Mouse (Mus musculus): Measurements from ENCODE around the gene Tnr. TPM values are rescaled to one million over a fixed set of nuclear protein-coding genes. Genes with fewer than 3 reads are reported as not detected.

Tnr gene
- polyA plus RNA-seq, 1 experiment from 2014 or later = not detected

DNA sequence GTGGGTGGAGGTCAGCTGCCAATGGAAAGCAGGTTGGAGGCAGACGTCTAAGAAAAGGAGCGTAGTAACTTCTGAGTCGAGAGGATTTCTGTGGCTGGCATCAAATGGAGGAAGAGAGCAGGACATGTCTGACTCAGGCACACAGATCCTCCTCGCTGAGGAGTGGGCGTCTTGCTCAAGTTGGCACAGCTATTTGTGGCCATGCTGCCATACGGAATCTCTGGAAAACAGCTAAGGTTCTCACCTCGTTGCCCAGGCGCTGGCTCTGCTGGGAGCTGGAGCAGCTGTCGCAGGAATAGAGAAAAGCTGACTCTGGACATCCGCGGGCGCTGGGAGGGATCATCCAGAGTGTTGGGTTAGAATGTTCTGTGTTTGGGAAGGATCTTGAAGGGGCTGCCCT, 250.1 kb downstream of the Tnr start:
- H3K9ac ChIP-seq (ENCODE audit: low read depth, low read length) = no peak overlapping the region
- no peak overlapping the region for H3K4me2 ChIP-seq (replicated peaks; ENCODE audit: low read depth, low read length)
- no peaks in the 10 kb centered on the region for H3K27me3 ChIP-seq (ENCODE audit: control insufficient read depth, insufficient read depth, low read length)
- WGBS = 85% methylated on average over 12 of the region's 12 CpGs
- H3K9me3 ChIP-seq (ENCODE audit: control insufficient read depth, low read length) = no peaks in the 10 kb centered on the region
- H3K4me3 ChIP-seq (ENCODE audit: low read length) = no peak overlapping the region
- no peak overlapping the region for H3K27ac ChIP-seq (ENCODE audit: low read depth, low read length)
- ATAC-seq (ENCODE audit: low FRiP score, low TSS enrichment) = no peak
- no peaks in the 10 kb centered on the region for H3K4me1 ChIP-seq (ENCODE audit: control insufficient read depth, insufficient read depth, low read length)
- no peaks in the 10 kb centered on the region for H3K36me3 ChIP-seq (ENCODE audit: control insufficient read depth, insufficient read depth, low read length)

DNA sequence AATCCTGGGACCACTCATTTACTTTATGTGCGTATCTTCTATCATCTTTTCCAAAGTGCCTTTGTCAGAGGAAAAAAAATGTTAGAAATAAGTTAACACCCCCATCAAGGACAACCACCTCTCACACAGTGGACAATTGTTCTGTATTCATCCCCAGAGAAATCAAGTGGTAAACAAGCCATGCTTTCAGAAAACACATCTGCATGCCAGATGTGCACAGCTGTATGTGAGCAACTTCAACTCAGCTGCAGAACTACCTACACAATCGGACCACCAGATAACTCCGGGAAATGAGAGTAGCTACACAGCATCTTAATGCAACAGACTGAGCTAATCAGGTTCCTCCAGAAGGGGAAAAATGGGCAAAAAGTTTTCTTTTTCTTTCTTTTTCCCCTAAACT, 251.6 kb downstream of the Tnr start:
- no peak for ATAC-seq (ENCODE audit: low FRiP score, low TSS enrichment)
- 80% methylated on average over 3 of the region's 3 CpGs for WGBS
- Histone ChIP-seq H3K9me3 (ENCODE audit: control insufficient read depth, low read length) (no peaks in the 10 kb centered on the region), H3K36me3 (ENCODE audit: control insufficient read depth, insufficient read depth, low read length) (no peaks in the 10 kb centered on the region), H3K27me3 (ENCODE audit: control insufficient read depth, insufficient read depth, low read length) (no peaks in the 10 kb centered on the region), H3K4me2 (replicated peaks; ENCODE audit: low read depth, low read length) (no peak overlapping the region), H3K27ac (ENCODE audit: low read depth, low read length) (no peak overlapping the region), H3K9ac (ENCODE audit: low read depth, low read length) (no peak overlapping the region), H3K4me1 (ENCODE audit: control insufficient read depth, insufficient read depth, low read length) (no peaks in the 10 kb centered on the region), H3K4me3 (ENCODE audit: low read length) (no peak overlapping the region)

DNA sequence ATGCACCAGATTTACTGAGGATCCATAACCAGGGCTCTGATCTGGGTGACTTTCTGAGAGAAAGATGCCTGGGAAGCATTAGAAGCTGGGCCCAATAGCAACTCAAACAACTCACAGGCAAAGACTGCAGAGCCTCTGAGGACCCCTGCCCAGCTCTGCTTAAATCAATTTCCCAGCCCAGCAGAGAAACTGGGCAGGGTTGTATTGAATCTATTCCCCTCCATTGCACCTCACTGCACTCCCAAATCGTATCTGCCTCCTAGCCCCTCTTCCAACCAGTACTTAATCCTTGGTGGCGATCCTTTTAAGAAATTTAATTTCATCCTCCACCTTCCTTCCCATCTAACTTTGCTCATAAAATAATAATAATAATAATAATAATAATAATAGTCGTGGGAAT, 253.5 kb downstream of the Tnr start:
- no peaks in the 10 kb centered on the region for H3K27me3 ChIP-seq (ENCODE audit: control insufficient read depth, insufficient read depth, low read length)
- H3K36me3 ChIP-seq (ENCODE audit: control insufficient read depth, insufficient read depth, low read length) = no peaks in the 10 kb centered on the region
- WGBS = 68% methylated on average over 3 of the region's 3 CpGs
- no peak overlapping the region for H3K4me2 ChIP-seq (replicated peaks; ENCODE audit: low read depth, low read length)
- no peak for ATAC-seq (ENCODE audit: low FRiP score, low TSS enrichment)
- H3K9me3 ChIP-seq (ENCODE audit: control insufficient read depth, low read length) = no peaks in the 10 kb centered on the region
- no peak overlapping the region for H3K27ac ChIP-seq (ENCODE audit: low read depth, low read length)
- H3K4me1 ChIP-seq (ENCODE audit: control insufficient read depth, insufficient read depth, low read length) = no peaks in the 10 kb centered on the region
- H3K4me3 ChIP-seq (ENCODE audit: low read length) = no peak overlapping the region
- H3K9ac ChIP-seq (ENCODE audit: low read depth, low read length) = no peak overlapping the region

DNA sequence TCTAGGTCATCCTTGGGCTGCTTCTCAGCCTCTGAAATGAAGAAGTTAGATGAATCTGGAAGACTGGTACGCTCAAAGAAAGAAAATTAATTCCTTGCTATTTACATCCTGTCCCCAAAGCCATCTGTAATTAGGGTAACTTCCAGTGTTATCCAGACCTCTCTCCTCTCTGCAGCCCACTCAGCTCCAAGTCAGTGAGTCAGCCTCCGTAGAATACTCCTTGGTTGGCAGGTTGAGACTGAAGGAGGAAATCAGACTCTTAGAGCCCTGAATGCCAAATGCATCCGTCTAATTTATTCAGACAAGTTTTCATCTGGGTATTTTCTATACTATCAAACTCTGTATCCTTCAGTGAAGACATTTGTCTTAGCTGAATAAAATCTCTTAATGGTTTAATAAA, 255.9 kb downstream of the Tnr start:
- Histone ChIP-seq H3K4me3 (ENCODE audit: low read length) (no peak overlapping the region), H3K4me1 (ENCODE audit: control insufficient read depth, insufficient read depth, low read length) (no peaks in the 10 kb centered on the region), H3K36me3 (ENCODE audit: control insufficient read depth, insufficient read depth, low read length) (no peaks in the 10 kb centered on the region), H3K27me3 (ENCODE audit: control insufficient read depth, insufficient read depth, low read length) (no peaks in the 10 kb centered on the region), H3K27ac (ENCODE audit: low read depth, low read length) (no peak overlapping the region), H3K4me2 (replicated peaks; ENCODE audit: low read depth, low read length) (no peak overlapping the region), H3K9me3 (ENCODE audit: control insufficient read depth, low read length) (no peaks in the 10 kb centered on the region), H3K9ac (ENCODE audit: low read depth, low read length) (no peak overlapping the region)
- 86% methylated on average over 3 of the region's 3 CpGs for WGBS
- no peak for ATAC-seq (ENCODE audit: low FRiP score, low TSS enrichment)

DNA sequence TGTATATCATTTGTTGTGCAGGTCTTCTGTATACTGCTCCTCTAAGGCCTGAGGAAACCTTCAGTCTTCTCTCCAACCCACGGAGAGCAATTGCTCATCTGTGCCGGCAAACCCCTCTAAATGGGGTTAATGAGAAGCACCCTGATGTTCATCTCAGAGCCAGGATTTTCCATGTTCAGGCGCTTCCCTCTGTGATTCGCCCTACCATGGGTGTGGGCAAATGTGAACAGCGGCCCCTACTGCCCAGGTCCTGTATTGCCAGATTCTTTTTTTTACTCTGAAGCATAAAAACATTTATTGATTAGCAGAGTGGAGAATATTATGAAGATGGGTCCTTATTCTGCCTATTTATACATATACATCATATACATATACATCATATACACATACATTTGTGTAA, 260.3 kb downstream of the Tnr start:
- no peak overlapping the region for H3K4me3 ChIP-seq (ENCODE audit: low read length)
- ATAC-seq (ENCODE audit: low FRiP score, low TSS enrichment) = no peak
- H3K27ac ChIP-seq (ENCODE audit: low read depth, low read length) = no peak overlapping the region
- H3K36me3 ChIP-seq (ENCODE audit: control insufficient read depth, insufficient read depth, low read length) = no peaks in the 10 kb centered on the region
- H3K27me3 ChIP-seq (ENCODE audit: control insufficient read depth, insufficient read depth, low read length) = no peaks in the 10 kb centered on the region
- 32% methylated on average over 5 of the region's 5 CpGs for WGBS
- no peak overlapping the region for H3K4me2 ChIP-seq (replicated peaks; ENCODE audit: low read depth, low read length)
- H3K4me1 ChIP-seq (ENCODE audit: control insufficient read depth, insufficient read depth, low read length) = no peaks in the 10 kb centered on the region
- no peak overlapping the region for H3K9ac ChIP-seq (ENCODE audit: low read depth, low read length)
- H3K9me3 ChIP-seq (ENCODE audit: control insufficient read depth, low read length) = no peaks in the 10 kb centered on the region

DNA sequence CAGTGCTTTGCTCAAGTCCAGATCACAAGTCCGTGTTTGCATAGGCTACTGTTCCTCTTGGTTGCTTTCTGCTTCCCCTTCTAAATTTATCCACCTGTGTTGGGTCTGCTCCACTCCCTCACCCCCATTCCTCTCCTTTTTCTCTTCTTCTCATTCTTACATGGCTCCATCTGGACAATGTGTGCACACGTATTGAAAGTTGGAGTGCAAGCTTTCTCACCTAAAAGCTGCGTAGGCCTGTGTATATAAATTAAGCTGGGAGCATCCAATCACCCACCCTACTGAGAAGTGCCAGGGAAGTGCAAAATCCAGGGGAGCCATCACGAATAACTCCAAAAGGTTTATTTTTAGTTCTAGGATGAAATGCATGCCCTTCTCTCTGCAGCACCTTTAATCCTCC, 264.7 kb downstream of the Tnr start:
- H3K9ac ChIP-seq (ENCODE audit: low read depth, low read length) = no peak overlapping the region
- no peak for ATAC-seq (ENCODE audit: low FRiP score, low TSS enrichment)
- 82% methylated on average over 4 of the region's 4 CpGs for WGBS

DNA sequence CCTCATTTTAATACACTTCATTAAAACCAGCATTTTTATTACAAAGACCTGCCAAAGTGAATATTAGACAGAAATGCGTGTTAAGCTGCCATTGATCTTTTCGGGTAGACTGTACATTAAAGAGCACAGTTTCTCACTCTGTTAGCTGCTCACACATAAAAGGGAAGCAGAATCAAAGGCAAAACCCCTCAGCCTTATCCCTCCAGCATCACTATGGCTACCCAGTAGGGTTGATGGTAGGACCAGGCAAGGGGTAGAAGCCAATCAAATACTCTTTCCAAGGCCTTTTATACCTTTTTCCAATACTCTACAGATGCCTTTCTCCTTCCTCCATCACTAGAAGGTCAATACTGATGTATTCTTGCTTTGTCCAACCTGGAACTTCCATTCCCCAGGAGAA, 269.0 kb downstream of the Tnr start:
- ATAC-seq (ENCODE audit: low FRiP score, low TSS enrichment) = no peak
- 90% methylated on average over 2 of the region's 2 CpGs for WGBS
- no peaks in the 10 kb centered on the region for H3K27me3 ChIP-seq (ENCODE audit: control insufficient read depth, insufficient read depth, low read length)

More for the DNA sequence above, 264.7 kb downstream of the Tnr start:
- H3K36me3 ChIP-seq (ENCODE audit: control insufficient read depth, insufficient read depth, low read length) = no peaks in the 10 kb centered on the region
- H3K4me2 ChIP-seq (replicated peaks; ENCODE audit: low read depth, low read length) = no peak overlapping the region
- H3K9me3 ChIP-seq (ENCODE audit: control insufficient read depth, low read length) = no peaks in the 10 kb centered on the region
- H3K4me3 ChIP-seq (ENCODE audit: low read length) = no peak overlapping the region
- H3K27ac ChIP-seq (ENCODE audit: low read depth, low read length) = no peak overlapping the region
- H3K4me1 ChIP-seq (ENCODE audit: control insufficient read depth, insufficient read depth, low read length) = no peaks in the 10 kb centered on the region
- no peaks in the 10 kb centered on the region for H3K27me3 ChIP-seq (ENCODE audit: control insufficient read depth, insufficient read depth, low read length)

DNA sequence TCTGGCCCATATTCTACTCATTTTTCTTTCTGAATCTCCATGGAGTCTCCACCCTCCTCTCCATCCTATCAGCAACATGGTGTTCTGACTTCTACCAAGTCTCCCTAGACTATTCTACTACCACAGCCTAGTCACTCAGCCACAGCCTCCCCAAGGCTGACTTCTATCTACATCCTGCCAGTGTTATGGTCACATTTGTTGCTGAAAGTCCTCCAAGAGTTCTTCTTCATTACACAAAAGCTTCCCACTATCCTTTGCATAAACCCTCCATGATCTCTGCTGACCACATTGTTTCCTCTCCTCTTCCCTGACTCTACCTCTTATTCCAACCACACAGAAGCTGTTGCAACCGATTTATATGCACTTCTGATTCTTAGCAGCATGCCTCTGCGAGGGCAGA, 272.5 kb downstream of the Tnr start:
- no peak for ATAC-seq (ENCODE audit: low FRiP score, low TSS enrichment)
- Histone ChIP-seq H3K27me3 (ENCODE audit: control insufficient read depth, insufficient read depth, low read length) (no peaks in the 10 kb centered on the region), H3K4me2 (replicated peaks; ENCODE audit: low read depth, low read length) (no peak overlapping the region), H3K27ac (ENCODE audit: low read depth, low read length) (no peak overlapping the region), H3K4me1 (ENCODE audit: control insufficient read depth, insufficient read depth, low read length) (no peaks in the 10 kb centered on the region), H3K4me3 (ENCODE audit: low read length) (no peak overlapping the region), H3K36me3 (ENCODE audit: control insufficient read depth, insufficient read depth, low read length) (no peaks in the 10 kb centered on the region), H3K9ac (ENCODE audit: low read depth, low read length) (no peak overlapping the region), H3K9me3 (ENCODE audit: control insufficient read depth, low read length) (no peaks in the 10 kb centered on the region)
- 83% methylated on average over 2 of the region's 2 CpGs for WGBS

More for the DNA sequence above, 269.0 kb downstream of the Tnr start:
- Histone ChIP-seq H3K4me1 (ENCODE audit: control insufficient read depth, insufficient read depth, low read length) (no peaks in the 10 kb centered on the region), H3K4me2 (replicated peaks; ENCODE audit: low read depth, low read length) (no peak overlapping the region), H3K27ac (ENCODE audit: low read depth, low read length) (no peak overlapping the region), H3K9me3 (ENCODE audit: control insufficient read depth, low read length) (no peaks in the 10 kb centered on the region), H3K36me3 (ENCODE audit: control insufficient read depth, insufficient read depth, low read length) (no peaks in the 10 kb centered on the region), H3K9ac (ENCODE audit: low read depth, low read length) (no peak overlapping the region), H3K4me3 (ENCODE audit: low read length) (no peak overlapping the region)

DNA sequence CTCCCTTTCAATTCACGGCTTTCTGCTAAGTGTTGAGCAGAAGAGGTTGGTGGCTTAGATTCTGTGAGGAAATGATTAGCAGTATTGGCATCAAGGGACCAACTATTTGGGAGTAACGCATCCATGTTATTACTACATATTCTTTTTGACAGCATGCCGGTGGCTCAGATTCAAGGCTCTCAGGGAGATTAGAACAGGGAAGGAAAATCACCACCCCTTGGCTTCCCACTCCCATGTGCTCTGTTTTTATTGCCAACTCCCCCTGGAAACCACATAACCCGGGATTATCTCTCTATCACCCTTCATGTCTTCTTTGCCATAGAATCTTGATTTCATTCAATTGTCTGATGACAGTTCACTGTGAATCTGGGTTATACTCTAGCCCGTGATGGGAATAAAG, 276.8 kb downstream of the Tnr start:
- ATAC-seq (ENCODE audit: low FRiP score, low TSS enrichment) = no peak

DNA sequence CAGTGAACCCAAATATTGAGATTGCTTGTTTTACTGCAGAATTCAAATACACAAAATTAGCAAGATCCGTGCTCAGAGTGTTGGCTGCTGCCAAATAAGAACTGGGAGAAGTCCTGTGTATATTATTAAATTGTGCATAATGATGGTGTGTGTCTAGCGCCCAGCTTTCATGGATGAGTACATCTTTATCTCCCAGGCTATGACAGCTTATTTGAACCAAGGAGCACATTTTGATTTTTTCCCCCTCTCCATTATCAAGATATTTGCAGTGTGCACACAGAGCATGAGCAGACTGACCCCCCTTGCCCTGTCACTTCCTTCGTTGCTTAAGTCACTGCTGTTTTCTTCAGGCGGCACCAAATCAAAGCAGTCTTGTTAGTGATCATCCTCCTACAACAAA, 278.2 kb downstream of the Tnr start:
- no peak overlapping the region for H3K4me2 ChIP-seq (replicated peaks; ENCODE audit: low read depth, low read length)
- H3K4me1 ChIP-seq (ENCODE audit: control insufficient read depth, insufficient read depth, low read length) = no peaks in the 10 kb centered on the region
- no peak overlapping the region for H3K9ac ChIP-seq (ENCODE audit: low read depth, low read length)
- no peaks in the 10 kb centered on the region for H3K36me3 ChIP-seq (ENCODE audit: control insufficient read depth, insufficient read depth, low read length)
- 61% methylated on average over 4 of the region's 4 CpGs for WGBS
- ATAC-seq (ENCODE audit: low FRiP score, low TSS enrichment) = no peak
- no peak overlapping the region for H3K4me3 ChIP-seq (ENCODE audit: low read length)
- H3K27ac ChIP-seq (ENCODE audit: low read depth, low read length) = no peak overlapping the region
- 0 out of 2 replicates have a peak, but pooled peaks cover 3% of the 10 kb centered on the region for H3K9me3 ChIP-seq (ENCODE audit: control insufficient read depth, low read length)
- no peaks in the 10 kb centered on the region for H3K27me3 ChIP-seq (ENCODE audit: control insufficient read depth, insufficient read depth, low read length)

More for the DNA sequence above, 276.8 kb downstream of the Tnr start:
- no peak overlapping the region for H3K4me2 ChIP-seq (replicated peaks; ENCODE audit: low read depth, low read length)
- H3K27ac ChIP-seq (ENCODE audit: low read depth, low read length) = no peak overlapping the region
- H3K9me3 ChIP-seq (ENCODE audit: control insufficient read depth, low read length) = no peaks in the 10 kb centered on the region
- WGBS = 50% methylated on average over 5 of the region's 5 CpGs
- no peaks in the 10 kb centered on the region for H3K27me3 ChIP-seq (ENCODE audit: control insufficient read depth, insufficient read depth, low read length)
- no peaks in the 10 kb centered on the region for H3K4me1 ChIP-seq (ENCODE audit: control insufficient read depth, insufficient read depth, low read length)
- no peak overlapping the region for H3K9ac ChIP-seq (ENCODE audit: low read depth, low read length)
- no peaks in the 10 kb centered on the region for H3K36me3 ChIP-seq (ENCODE audit: control insufficient read depth, insufficient read depth, low read length)
- H3K4me3 ChIP-seq (ENCODE audit: low read length) = no peak overlapping the region

Measured in kidney, embryonic 14.5 days (tissue).